Mouse (Mus musculus): ENCODE data around the gene Gdf9.

Gene Gdf9

DNA sequence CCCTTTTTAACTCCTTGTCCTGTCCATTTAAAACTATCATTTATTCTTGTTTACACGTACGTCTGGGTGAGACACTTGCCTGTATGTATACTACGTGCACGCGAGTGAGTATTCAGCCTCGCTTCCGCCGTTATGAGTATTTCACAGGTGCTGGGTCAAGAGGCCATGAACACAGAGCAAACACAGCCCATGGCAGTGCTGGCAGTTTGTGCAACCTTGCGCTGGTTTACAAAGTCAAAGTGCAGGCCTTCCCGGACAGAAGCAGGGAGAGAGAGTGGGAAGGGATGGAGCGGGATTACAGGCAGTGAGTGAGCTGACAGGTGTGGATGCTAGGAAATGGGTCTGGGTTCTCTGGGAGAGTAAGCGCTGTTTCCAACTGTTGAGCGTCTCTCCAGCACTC lies 15.4 kb downstream of the Gdf9 start:
- DNase-seq = no peak

DNA sequence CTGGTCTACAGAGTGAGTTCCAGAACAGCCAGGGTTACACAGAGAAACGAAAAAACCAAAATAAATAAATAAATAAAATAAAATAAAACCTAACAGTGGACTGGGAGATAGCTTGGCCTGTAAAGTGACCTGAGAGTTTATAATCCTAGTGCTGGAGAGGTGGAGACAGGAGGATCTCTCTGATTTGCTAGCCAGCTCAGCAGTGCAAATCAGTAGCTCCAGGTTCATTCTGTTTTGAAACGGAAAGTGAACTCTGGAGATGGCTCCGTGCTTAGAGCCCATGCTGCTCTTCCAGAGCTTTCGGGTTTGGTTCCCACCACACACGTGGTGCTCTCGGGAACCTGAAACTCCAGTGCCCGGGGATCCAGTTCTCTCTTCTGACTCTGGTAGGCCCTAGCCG lies 17.2 kb downstream of the Gdf9 start:
- DNase-seq = no peak

DNA sequence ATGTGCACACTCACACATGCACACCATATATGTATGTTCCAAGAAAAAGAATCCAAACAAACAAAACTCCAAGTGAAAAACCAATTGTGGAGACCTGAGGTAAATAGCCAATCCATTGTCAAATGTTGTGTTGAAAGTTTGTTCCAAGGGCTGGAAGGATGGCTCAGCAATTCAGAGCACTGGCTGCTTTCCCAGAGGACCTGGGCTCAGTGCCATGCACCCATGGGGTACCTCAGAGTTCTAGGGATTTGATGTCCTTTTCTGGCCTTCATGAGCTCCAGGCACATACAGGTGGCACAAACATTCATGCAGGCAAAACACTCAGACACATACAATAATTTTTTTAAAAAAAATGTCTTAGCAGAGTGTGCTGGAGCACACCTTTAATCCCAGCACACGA lies 17.7 kb downstream of the Gdf9 start:
- no peak for DNase-seq

GRCm38 (mm10) chr11:53450070-53450705 lies 19.4 kb downstream of the Gdf9 start:
- DNase-seq = peak in 1 of 2 experiments; percentile 28

- DNase-seq = no peak
Observed at GRCm38 (mm10) chr11:53451361-53451760, 20.5 kb downstream of the Gdf9 start.

DNA sequence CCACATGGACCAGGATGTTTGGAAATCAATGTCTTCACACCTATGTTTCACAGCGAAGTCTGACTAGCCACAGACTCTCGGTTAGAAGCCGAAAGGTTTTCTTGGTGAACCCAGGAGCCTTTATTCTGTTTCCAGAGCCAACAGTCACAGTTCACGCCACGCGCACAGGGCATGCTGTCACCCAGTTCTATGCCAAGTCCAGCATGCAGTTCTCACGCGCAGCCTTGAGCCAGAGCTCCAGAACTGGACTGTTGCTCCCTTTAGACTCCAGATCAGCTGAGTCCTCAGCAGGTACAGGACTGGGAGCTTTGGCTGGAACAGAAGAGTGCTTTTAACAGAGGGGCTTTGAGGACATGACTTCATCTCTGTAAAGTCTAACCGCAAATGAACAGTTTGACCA lies 21.6 kb downstream of the Gdf9 start:
- no peak for DNase-seq

- DNase-seq = no peak
Observed at GRCm38 (mm10) chr11:53453031-53453430, 22.2 kb downstream of the Gdf9 start.

GRCm38 (mm10) chr11:53456474-53457371 lies 25.9 kb downstream of the Gdf9 start, which contains the start of the genes Gm10447 and Shroom1:
Gene Gm10447, minus strand, starts transcription at chr11:53457110.
Gene Shroom1, plus strand, starts transcription at chr11:53457205.
- DNase-seq = peak; percentile 76 to 84

DNA sequence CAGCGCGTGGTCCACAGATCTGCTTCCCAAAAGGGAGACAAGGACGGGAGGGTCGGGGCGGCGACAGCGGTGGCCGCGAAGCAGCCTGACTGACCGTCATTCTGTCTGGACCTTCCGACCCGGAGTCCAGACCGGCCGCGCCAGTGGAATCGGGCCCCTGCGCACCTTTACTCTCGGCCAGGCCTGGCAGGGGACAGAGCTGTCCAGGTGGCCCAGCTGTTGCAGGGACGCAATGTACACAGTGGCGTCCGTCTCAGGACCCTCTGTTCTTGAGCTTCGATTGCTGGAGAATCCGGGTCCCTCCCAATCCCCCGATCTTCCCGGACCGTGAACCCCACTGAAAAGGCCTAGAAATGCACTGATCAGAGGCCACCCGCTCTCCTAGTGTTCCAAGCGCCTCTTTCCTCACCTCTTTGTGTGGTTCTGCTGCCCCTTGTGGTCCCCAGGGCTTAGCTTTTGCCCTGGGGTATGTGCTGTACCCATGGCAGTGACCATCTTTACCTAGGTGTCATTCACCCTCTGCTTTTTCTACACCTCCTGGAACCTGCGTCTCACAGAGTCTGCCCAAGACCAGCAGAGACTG lies 26.6 kb downstream of the Gdf9 start:
- no peak for DNase-seq

- DNase-seq = no peak
Observed at GRCm38 (mm10) chr11:53458996-53459395, 28.2 kb downstream of the Gdf9 start.

DNA sequence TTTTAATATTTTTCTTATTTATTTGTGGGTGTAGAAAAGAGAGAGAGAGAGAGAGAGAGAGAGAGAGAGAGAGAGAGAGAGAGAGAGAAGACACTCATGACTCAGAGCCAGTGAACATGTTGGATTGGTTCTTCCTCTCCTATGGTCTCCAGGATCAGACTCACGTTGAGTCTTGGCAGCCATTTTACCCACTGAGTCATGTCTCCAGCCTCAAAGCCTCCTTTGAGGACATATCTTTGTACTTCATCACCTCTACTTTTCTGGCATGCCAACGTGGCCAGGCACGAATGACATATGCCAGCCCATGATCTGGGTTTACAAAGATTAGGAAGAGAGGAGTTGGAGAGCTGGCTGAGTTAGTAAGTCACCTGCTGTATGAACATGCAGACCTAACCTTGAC lies 29.4 kb downstream of the Gdf9 start:
- DNase-seq = no peak

- no peak for DNase-seq
Observed at GRCm38 (mm10) chr11:53461727-53462126, 30.9 kb downstream of the Gdf9 start.

DNA sequence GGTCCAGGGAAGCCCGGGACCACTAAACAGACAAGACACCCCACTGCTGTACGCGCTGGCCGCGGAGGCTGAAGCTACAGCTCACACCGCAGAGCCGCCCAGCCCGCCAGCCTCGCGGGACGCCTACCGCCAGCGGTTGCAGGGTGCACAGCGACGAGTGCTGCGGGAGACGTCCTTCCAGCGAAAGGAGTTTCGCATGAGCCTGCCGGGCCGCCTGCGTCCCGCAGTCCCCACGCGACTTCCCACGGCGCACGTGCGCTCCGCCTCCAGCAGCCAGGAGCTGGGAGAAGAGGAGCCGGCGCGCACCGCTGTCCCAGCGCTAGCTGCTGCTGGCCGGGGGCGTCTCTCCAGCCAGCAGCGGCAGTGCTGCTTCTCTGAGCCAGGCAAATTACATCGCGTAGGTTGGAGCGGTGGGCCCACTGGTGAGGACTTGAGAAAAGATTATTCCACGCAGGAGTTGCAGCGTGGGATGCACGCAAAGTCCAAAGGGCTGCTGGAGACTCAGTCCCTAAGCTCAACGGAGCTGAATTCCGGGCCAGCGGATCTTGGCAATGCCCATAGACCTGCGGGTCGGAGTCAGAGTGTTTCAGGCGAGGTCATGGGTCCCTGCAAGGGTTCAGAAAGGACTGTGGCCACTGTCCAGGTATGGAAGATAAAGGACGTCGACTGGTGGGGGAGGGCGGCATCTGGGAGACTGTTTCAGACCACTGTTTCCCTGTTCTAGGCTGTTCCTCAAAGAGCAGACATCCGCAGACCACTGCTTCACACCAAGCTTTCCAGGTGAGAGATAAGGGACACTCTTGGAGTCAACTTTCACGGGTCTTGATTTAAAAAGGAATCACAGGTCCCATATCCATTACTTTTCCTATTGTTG lies 33.0 kb downstream of the Gdf9 start:
- no peak for DNase-seq

- DNase-seq = peak; percentile 77 to 83
Observed at GRCm38 (mm10) chr11:53466231-53466971, 35.6 kb downstream of the Gdf9 start.

DNA sequence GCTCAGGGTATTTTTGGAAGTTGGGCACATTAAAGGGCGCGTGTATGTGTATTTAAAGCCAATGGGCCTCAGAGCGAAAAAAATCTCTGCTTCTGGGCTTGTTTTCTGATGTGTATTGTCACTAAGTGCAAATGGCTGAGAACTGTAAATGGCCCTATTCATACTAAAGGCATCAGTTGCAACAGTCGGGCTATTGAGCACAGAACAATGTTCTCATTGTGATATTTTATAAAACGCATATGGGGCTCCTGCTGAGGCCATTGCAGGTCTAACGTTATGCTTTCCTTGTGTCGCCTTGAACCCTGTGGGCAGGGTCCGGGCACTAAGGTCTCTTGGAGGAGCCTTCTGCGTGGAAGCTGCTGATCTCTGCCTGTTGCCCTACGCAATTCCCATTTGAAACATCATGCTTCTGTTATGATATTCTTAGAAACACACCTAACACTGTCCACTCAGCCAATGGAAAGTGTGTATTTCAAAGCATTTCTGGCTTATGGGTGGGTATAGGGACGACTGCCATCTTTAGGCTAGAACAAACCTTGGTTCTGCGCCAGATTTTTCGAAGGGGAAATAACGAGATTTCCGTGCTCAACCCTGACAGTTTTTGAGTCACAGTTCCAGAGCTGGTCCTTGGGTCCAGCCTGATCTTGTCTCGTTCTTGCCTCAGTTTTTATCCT lies 38.6 kb downstream of the Gdf9 start:
- DNase-seq = no peak

- DNase-seq = peak; percentile 86 to 91
Observed at GRCm38 (mm10) chr11:53469968-53470695, 39.3 kb downstream of the Gdf9 start, which contains the start of gene Gm9837. Gene Gm9837, minus strand, starts transcription at chr11:53470479.

GRCm38 (mm10) chr11:53472709-53473108 lies 41.9 kb downstream of the Gdf9 start:
- no peak for DNase-seq

- no peak for DNase-seq
Observed at GRCm38 (mm10) chr11:53475620-53476019, 44.8 kb downstream of the Gdf9 start.

DNA sequence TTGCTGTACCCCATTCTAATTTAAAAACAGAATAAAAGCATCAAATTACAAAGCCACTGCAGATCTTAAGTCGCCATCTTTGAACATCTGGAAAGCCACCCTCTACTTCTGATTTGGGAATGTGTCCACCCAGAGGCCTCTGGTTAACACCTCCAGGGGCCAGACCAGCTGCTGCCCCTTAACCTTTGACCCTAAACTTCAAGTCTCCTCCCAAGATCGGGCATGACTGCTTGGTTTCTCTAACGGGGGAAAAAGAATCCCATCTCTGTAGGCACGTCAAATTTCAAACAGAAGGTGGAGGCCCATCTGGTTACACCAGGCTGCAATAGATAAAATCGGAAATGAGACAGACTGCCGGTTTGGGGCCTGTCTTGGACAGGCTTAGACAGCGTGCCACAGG lies 47.0 kb downstream of the Gdf9 start:
- no peak for DNase-seq

- DNase-seq = no peak
Observed at GRCm38 (mm10) chr11:53478383-53479170, 47.8 kb downstream of the Gdf9 start.

All from lung, postnatal 4 days (tissue).